Mouse (Mus musculus): ENCODE measurements at regions not wholly inside any gene's neighbourhood (a gene's known extent, or its start where the extent isn't known, plus 50 kb on each side); places are given as distances from the start of the nearest gene placed in this dataset.
A peak's percentile ranks its signal among the peaks of the same experiment; 100 is the strongest.

GRCm38 (mm10) chr9:101404034-101404433 lies 152.4 kb upstream of the Ppp2r3a start:
- Histone ChIP-seq H3K4me2 (ENCODE audit: low read depth, low read length) (no peak overlapping the region), H3K27ac (ENCODE audit: low read depth) (no peak overlapping the region), H3K36me3 (replicated peaks; ENCODE audit: control insufficient read depth, insufficient read depth, low read length) (no peaks in the 10 kb centered on the region), H3K9me3 (replicated peaks; ENCODE audit: control insufficient read depth, low read length) (no peaks in the 10 kb centered on the region), H3K27me3 (ENCODE audit: control insufficient read depth, insufficient read depth, low read length) (no peaks in the 10 kb centered on the region), H3K9ac (replicated peaks; ENCODE audit: low read depth, low read length) (no peak overlapping the region), H3K4me3 (ENCODE audit: low read depth, low read length) (no peak overlapping the region), H3K4me1 (ENCODE audit: control insufficient read depth, insufficient read depth) (no peaks in the 10 kb centered on the region)
- no peak for TF ChIP-seq CTCF (IDR thresholded peaks at IDR 0.05; ENCODE audit: low read depth)
- no peak for TF ChIP-seq EP300 (IDR thresholded peaks at IDR 0.05; ENCODE audit: low read depth)
- DNase-seq (ENCODE audit: low spot score) (no peak), ATAC-seq (ENCODE audit: insufficient read depth, low read depth) (no peak)
- WGBS: 61% methylated on average over 3 of the region's 3 CpGs

GRCm38 (mm10) chr9:101402544-101403194 lies 151.1 kb upstream of the Ppp2r3a start:
- H3K27ac ChIP-seq (ENCODE audit: low read depth): no peak overlapping the region
- no peak overlapping the region for H3K4me2 ChIP-seq (ENCODE audit: low read depth, low read length)
- ATAC-seq (ENCODE audit: insufficient read depth, low read depth) (no peak), DNase-seq (ENCODE audit: low spot score) (no peak)
- H3K27me3 ChIP-seq (ENCODE audit: control insufficient read depth, insufficient read depth, low read length): no peaks in the 10 kb centered on the region
- TF ChIP-seq EP300 (IDR thresholded peaks at IDR 0.05; ENCODE audit: low read depth) (no peak), CTCF (IDR thresholded peaks at IDR 0.05; ENCODE audit: low read depth) (no peak)
- no peaks in the 10 kb centered on the region for H3K36me3 ChIP-seq (replicated peaks; ENCODE audit: control insufficient read depth, insufficient read depth, low read length)
- H3K9ac ChIP-seq (replicated peaks; ENCODE audit: low read depth, low read length): no peak overlapping the region
- H3K9me3 ChIP-seq (replicated peaks; ENCODE audit: control insufficient read depth, low read length): no peaks in the 10 kb centered on the region
- H3K4me3 ChIP-seq (ENCODE audit: low read depth, low read length): no peak overlapping the region
- no peaks in the 10 kb centered on the region for H3K4me1 ChIP-seq (ENCODE audit: control insufficient read depth, insufficient read depth)
- WGBS: 83% methylated on average over 9 of the region's 9 CpGs

GRCm38 (mm10) chr9:101401416-101401815 lies 149.8 kb upstream of the Ppp2r3a start:
- WGBS: 34% methylated on average over 9 of the region's 9 CpGs
- Histone ChIP-seq H3K9me3 (replicated peaks; ENCODE audit: control insufficient read depth, low read length) (no peaks in the 10 kb centered on the region), H3K4me3 (ENCODE audit: low read depth, low read length) (no peak overlapping the region), H3K36me3 (replicated peaks; ENCODE audit: control insufficient read depth, insufficient read depth, low read length) (no peaks in the 10 kb centered on the region), H3K27me3 (ENCODE audit: control insufficient read depth, insufficient read depth, low read length) (no peaks in the 10 kb centered on the region), H3K27ac (ENCODE audit: low read depth) (no peak overlapping the region), H3K4me2 (ENCODE audit: low read depth, low read length) (peak overlapping the region; percentile 12; the same call in 1 of the 2 replicates), H3K9ac (replicated peaks; ENCODE audit: low read depth, low read length) (no peak overlapping the region), H3K4me1 (ENCODE audit: control insufficient read depth, insufficient read depth) (no peaks in the 10 kb centered on the region)
- peak; percentile 26 for DNase-seq (ENCODE audit: low spot score)
- no peak for TF ChIP-seq EP300 (IDR thresholded peaks at IDR 0.05; ENCODE audit: low read depth)
- TF ChIP-seq CTCF (IDR thresholded peaks at IDR 0.05; ENCODE audit: low read depth): no peak
- ATAC-seq (ENCODE audit: insufficient read depth, low read depth): no peak

- H3K9me3 ChIP-seq (replicated peaks; ENCODE audit: control insufficient read depth, low read length): no peaks in the 10 kb centered on the region
- DNase-seq (ENCODE audit: low spot score) (no peak), ATAC-seq (ENCODE audit: insufficient read depth, low read depth) (no peak)
- H3K4me2 ChIP-seq (ENCODE audit: low read depth, low read length): no peak overlapping the region
- H3K4me3 ChIP-seq (ENCODE audit: low read depth, low read length): no peak overlapping the region
- H3K9ac ChIP-seq (replicated peaks; ENCODE audit: low read depth, low read length): no peak overlapping the region
- H3K27ac ChIP-seq (ENCODE audit: low read depth): no peak overlapping the region
- no peaks in the 10 kb centered on the region for H3K36me3 ChIP-seq (replicated peaks; ENCODE audit: control insufficient read depth, insufficient read depth, low read length)
- WGBS: 63% methylated on average over 3 of the region's 3 CpGs
- H3K27me3 ChIP-seq (ENCODE audit: control insufficient read depth, insufficient read depth, low read length): no peaks in the 10 kb centered on the region
- no peaks in the 10 kb centered on the region for H3K4me1 ChIP-seq (ENCODE audit: control insufficient read depth, insufficient read depth)
- TF ChIP-seq CTCF (IDR thresholded peaks at IDR 0.05; ENCODE audit: low read depth): peak; percentile 50
- TF ChIP-seq EP300 (IDR thresholded peaks at IDR 0.05; ENCODE audit: low read depth): no peak
Measured at GRCm38 (mm10) chr9:101398858-101399257, 147.3 kb upstream of the Ppp2r3a start.

GRCm38 (mm10) chr9:101369380-101369779 lies 117.8 kb upstream of the Ppp2r3a start:
- Histone ChIP-seq H3K36me3 (replicated peaks; ENCODE audit: control insufficient read depth, insufficient read depth, low read length) (no peaks in the 10 kb centered on the region), H3K4me1 (ENCODE audit: control insufficient read depth, insufficient read depth) (no peaks in the 10 kb centered on the region), H3K9ac (replicated peaks; ENCODE audit: low read depth, low read length) (no peak overlapping the region), H3K27ac (ENCODE audit: low read depth) (no peak overlapping the region), H3K4me3 (ENCODE audit: low read depth, low read length) (no peak overlapping the region), H3K4me2 (ENCODE audit: low read depth, low read length) (no peak overlapping the region), H3K27me3 (ENCODE audit: control insufficient read depth, insufficient read depth, low read length) (no peaks in the 10 kb centered on the region), H3K9me3 (replicated peaks; ENCODE audit: control insufficient read depth, low read length) (no peaks in the 10 kb centered on the region)
- 21% methylated on average over 2 of the region's 2 CpGs for WGBS
- TF ChIP-seq CTCF (IDR thresholded peaks at IDR 0.05; ENCODE audit: low read depth): no peak
- no peak for TF ChIP-seq EP300 (IDR thresholded peaks at IDR 0.05; ENCODE audit: low read depth)
- ATAC-seq (ENCODE audit: insufficient read depth, low read depth) (no peak), DNase-seq (ENCODE audit: low spot score) (no peak)

- no peak overlapping the region for H3K27ac ChIP-seq (ENCODE audit: low read depth)
- no peak overlapping the region for H3K4me2 ChIP-seq (ENCODE audit: low read depth, low read length)
- H3K4me1 ChIP-seq (ENCODE audit: control insufficient read depth, insufficient read depth): no peaks in the 10 kb centered on the region
- no peak overlapping the region for H3K9ac ChIP-seq (replicated peaks; ENCODE audit: low read depth, low read length)
- no peak for TF ChIP-seq EP300 (IDR thresholded peaks at IDR 0.05; ENCODE audit: low read depth)
- no peak for TF ChIP-seq CTCF (IDR thresholded peaks at IDR 0.05; ENCODE audit: low read depth)
- H3K4me3 ChIP-seq (ENCODE audit: low read depth, low read length): no peak overlapping the region
- H3K36me3 ChIP-seq (replicated peaks; ENCODE audit: control insufficient read depth, insufficient read depth, low read length): no peaks in the 10 kb centered on the region
- no peak for DNase-seq (ENCODE audit: low spot score)
- H3K9me3 ChIP-seq (replicated peaks; ENCODE audit: control insufficient read depth, low read length): no peaks in the 10 kb centered on the region
- WGBS: 81% methylated on average over 6 of the region's 6 CpGs
- no peaks in the 10 kb centered on the region for H3K27me3 ChIP-seq (ENCODE audit: control insufficient read depth, insufficient read depth, low read length)
- ATAC-seq (ENCODE audit: insufficient read depth, low read depth): no peak
Measured at GRCm38 (mm10) chr9:101356607-101357006, 105.0 kb upstream of the Ppp2r3a start.
